Mouse (Mus musculus) olfactory bulb, adult 2 months (tissue): ENCODE measurements around the gene Psmd5.

Experiments used
- CTCF ChIP-seq: fragments of 200-500 bp; IDR thresholded peaks from 2 replicates; pipeline ENCODE4 v1.5.1; 2012; ENCODE audit warnings: low read depth, mild to moderate bottlenecking, low read length, moderate library complexity; ENCODE audit not compliant: insufficient read depth
- POLR2A ChIP-seq: fragments of 200-500 bp; IDR thresholded peaks from 2 replicates; pipeline ENCODE4 v1.6.1; 2012; ENCODE audit warnings: mild to moderate bottlenecking, low read depth, low read length, moderate library complexity; ENCODE audit not compliant: insufficient read depth

- no peak for TF ChIP-seq CTCF
- no peak for TF ChIP-seq POLR2A
These were observed 47.2 kb downstream of the Psmd5 start for GRCm38 (mm10) chr2:34827591-34827990.
